Mouse (Mus musculus) heart, adult 2 months (tissue): ENCODE measurements around the gene Gbp2. TPM values are rescaled to one million over a fixed set of nuclear protein-coding genes. Genes with fewer than 3 reads are reported as not detected.

ENCODE experiments used
- DNase-seq, 2 experiments: peaks; one replicate each; pipeline ENCODE4 v3.0.0; 2021
- H3K27ac ChIP-seq: fragments of 200-600 bp; 2 replicates; pipeline ENCODE4 v1.8.1; 2022
- H3K27me3 ChIP-seq: fragments of 200-500 bp; 2 replicates; pipeline ENCODE4 v1.6.1; 2012; ENCODE audit warnings: mild to moderate bottlenecking, low read length, inconsistent platforms, mixed read lengths; ENCODE audit not compliant: control insufficient read depth, insufficient read depth
- H3K36me3 ChIP-seq: fragments of 200-500 bp; 2 replicates; pipeline ENCODE4 v1.6.1; 2012; ENCODE audit warnings: low read length, inconsistent platforms; ENCODE audit not compliant: control insufficient read depth, insufficient read depth
- H3K4me1 ChIP-seq: fragments of 200-500 bp; 2 replicates; pipeline ENCODE4 v1.6.1; 2011; ENCODE audit warnings: low read length; ENCODE audit not compliant: control insufficient read depth, insufficient read depth
- H3K4me3 ChIP-seq: fragments of 200-600 bp; 2 replicates; pipeline ENCODE4 v1.8.1; 2022
- H3K79me2 ChIP-seq: fragments of 200-500 bp; replicated peaks from 2 replicates; pipeline ENCODE4 v1.6.1; 2012; ENCODE audit warnings: mild to moderate bottlenecking, inconsistent platforms, low read length, moderate library complexity, mixed read lengths; ENCODE audit not compliant: control insufficient read depth, insufficient read depth
- H3K9ac ChIP-seq: fragments of 200-500 bp; 2 replicates; pipeline ENCODE4 v1.6.1; 2012; ENCODE audit warnings: low read depth, mild to moderate bottlenecking, control low read depth, inconsistent platforms, low read length, mixed read lengths
- CTCF ChIP-seq: fragments of 200-600 bp; IDR thresholded peaks from 2 replicates; pipeline ENCODE4 v1.8.1; 2022; ENCODE audit warnings: antibody characterized with exemption, mild to moderate bottlenecking, moderate library complexity
- EP300 ChIP-seq: fragments of 200-500 bp; IDR thresholded peaks from 2 replicates; pipeline ENCODE4 v1.6.1; 2011; ENCODE audit warnings: low read depth, low read length, control low read depth; ENCODE audit not compliant: insufficient read depth
- POLR2A ChIP-seq: fragments of 200-500 bp; IDR thresholded peaks from 2 replicates; pipeline ENCODE4 v1.6.1; 2011; ENCODE audit warnings: mild to moderate bottlenecking, low read depth, low read length, control low read depth; ENCODE audit not compliant: insufficient read depth
- WGBS: fragments of 180-500 bp; shearing (Covaris S2); methylation state at CpG from one replicate; pipeline ENCODE4 v1.1.7; 2018; 5-methylcytosine and 5-hydroxymethylcytosine counted together
- intact Hi-C: fragments of 180-260 bp; cut with DNase I; formaldehyde crosslinking; loops from one replicate; pipeline ENCODE4 v1.15.1; 2025
- polyA plus RNA-seq: library from polyadenylated mRNA; depleted of rRNA; stranded (reverse); fragments of >200 nt; gene quantifications from 2 replicates; pipeline ENCODE4 v1.2.3, GENCODE M21; 2012
- total RNA-seq, 2 experiments: library from RNA; stranded (reverse); gene quantifications; 2 replicates each; pipeline ENCODE4 v1.2.3; 2021

Gene Gbp2
- total and polyA plus RNA-seq, 3 experiments = 9.5 to 16.0 (median 10.7) TPM

- H3K27ac ChIP-seq = no peak overlapping the region
- no peaks in the 10 kb centered on the region for H3K27me3 ChIP-seq
- H3K4me1 ChIP-seq = peaks cover 2% of the 10 kb centered on the region
- H3K9ac ChIP-seq = no peak overlapping the region
- DNase-seq = no peak
- H3K79me2 ChIP-seq = no peaks in the 10 kb centered on the region
- 34% methylated on average over 2 of the region's 2 CpGs for WGBS
- intact Hi-C loops = no loop called here
- TF ChIP-seq EP300 = no peak
- no peak for TF ChIP-seq POLR2A
- no peak for TF ChIP-seq CTCF
- no peak overlapping the region for H3K4me3 ChIP-seq
- peaks cover 2% of the 10 kb centered on the region for H3K36me3 ChIP-seq
Observed at GRCm38 (mm10) chr3:142588888-142589287, 31.5 kb upstream of the Gbp2 start.

GRCm38 (mm10) chr3:142590431-142591067, 29.9 kb upstream of the Gbp2 start:
- Histone ChIP-seq H3K4me1 (peaks cover 2% of the 10 kb centered on the region), H3K27me3 (no peaks in the 10 kb centered on the region), H3K4me3 (no peak overlapping the region), H3K79me2 (no peaks in the 10 kb centered on the region), H3K27ac (no peak overlapping the region), H3K9ac (no peak overlapping the region), H3K36me3 (peaks cover 2% of the 10 kb centered on the region)
- intact Hi-C loops = loop anchor here (1.0 kb wide), 1 partner anchor 29 kb away; no protein-coding TSS in a partner anchor
- DNase-seq = no peak
- no peak for TF ChIP-seq CTCF
- TF ChIP-seq POLR2A = no peak
- no peak for TF ChIP-seq EP300
- 71% methylated on average over 4 of the region's 4 CpGs for WGBS

GRCm38 (mm10) chr3:142594547-142594946, 25.9 kb upstream of the Gbp2 start, which contains the start of gene Gbp2b:
Gene Gbp2b (plus strand): TSS chr3:142594847.
- no peaks in the 10 kb centered on the region for H3K36me3 ChIP-seq
- H3K4me3 ChIP-seq = no peak within 1 kb of the TSS
- no peak for DNase-seq
- no peak within 1 kb of the TSS for H3K9ac ChIP-seq
- TF ChIP-seq POLR2A = no peak
- no peak for TF ChIP-seq EP300
- no peak for TF ChIP-seq CTCF
- H3K27ac ChIP-seq = no peak within 1 kb of the TSS
- no peaks in the 10 kb centered on the region for H3K79me2 ChIP-seq
- 79% methylated on average over 1 of the region's 1 CpGs for WGBS
- no peaks in the 10 kb centered on the region for H3K4me1 ChIP-seq
- intact Hi-C loops = no loop called here
- H3K27me3 ChIP-seq = no peaks in the 10 kb centered on the region

- H3K36me3 ChIP-seq = no peaks in the 10 kb centered on the region
- H3K79me2 ChIP-seq = no peaks in the 10 kb centered on the region
- no peaks in the 10 kb centered on the region for H3K27me3 ChIP-seq
- intact Hi-C loops = no loop called here
- 42% methylated on average over 3 of the region's 3 CpGs for WGBS
- H3K4me1 ChIP-seq = no peaks in the 10 kb centered on the region
- H3K4me3 ChIP-seq = no peak overlapping the region
- no peak for DNase-seq
- no peak overlapping the region for H3K27ac ChIP-seq
- H3K9ac ChIP-seq = no peak overlapping the region
- TF ChIP-seq POLR2A (no peak), CTCF (no peak), EP300 (no peak)
Observed at GRCm38 (mm10) chr3:142597923-142598322, 22.5 kb upstream of the Gbp2 start.

GRCm38 (mm10) chr3:142601675-142602074, 18.7 kb upstream of the Gbp2 start:
- intact Hi-C loops = no loop called here
- no peak for DNase-seq
- Histone ChIP-seq H3K4me3 (no peak overlapping the region), H3K4me1 (no peaks in the 10 kb centered on the region), H3K27me3 (no peaks in the 10 kb centered on the region), H3K36me3 (no peaks in the 10 kb centered on the region), H3K79me2 (no peaks in the 10 kb centered on the region), H3K27ac (no peak overlapping the region), H3K9ac (no peak overlapping the region)
- no peak for TF ChIP-seq EP300
- no peak for TF ChIP-seq POLR2A
- no peak for TF ChIP-seq CTCF

- DNase-seq = no peak
- Histone ChIP-seq H3K4me3 (no peak overlapping the region), H3K9ac (no peak overlapping the region), H3K27me3 (no peaks in the 10 kb centered on the region), H3K36me3 (peaks cover 5% of the 10 kb centered on the region; the same call in 1 of the 2 replicates), H3K4me1 (peaks cover 3% of the 10 kb centered on the region), H3K79me2 (no peaks in the 10 kb centered on the region), H3K27ac (0 out of 2 replicates have a peak overlapping the region, but pooled peaks have one; percentile 1)
- intact Hi-C loops = loop anchor here (1.0 kb wide), 1 partner anchor 28 kb away; no protein-coding TSS in a partner anchor
- WGBS = 86% methylated on average over 3 of the region's 3 CpGs
- no peak for TF ChIP-seq CTCF
- TF ChIP-seq EP300 = no peak
- no peak for TF ChIP-seq POLR2A
Observed at GRCm38 (mm10) chr3:142618658-142619057, 1.7 kb upstream of the Gbp2 start.
